Mouse (Mus musculus) erythroblast, embryonic 14.5 days (primary cell): ENCODE data around the gene Plscr3. TPM values are rescaled to one million over a fixed set of nuclear protein-coding genes. Genes with fewer than 3 reads are reported as not detected.

Source experiments
- H3K27me3 ChIP-seq: 2 replicates; pipeline ENCODE4 v1.6.1; 2012; ENCODE audit warnings: inconsistent platforms; ENCODE audit not compliant: control insufficient read depth
- H3K36me3 ChIP-seq: 2 replicates; pipeline ENCODE4 v1.6.1; 2012; ENCODE audit warnings: mild to moderate bottlenecking, inconsistent platforms; ENCODE audit not compliant: control insufficient read depth
- H3K4me1 ChIP-seq: 2 replicates; pipeline ENCODE4 v1.6.1; 2012; ENCODE audit warnings: inconsistent platforms; ENCODE audit not compliant: control insufficient read depth
- H3K4me3 ChIP-seq: replicated peaks from 2 replicates; pipeline ENCODE3; 2012; ENCODE audit warnings: moderate library complexity, mild to moderate bottlenecking, inconsistent platforms
- H3K9me3 ChIP-seq: 2 replicates; pipeline ENCODE4 v1.6.1; 2012; ENCODE audit warnings: low read length, inconsistent platforms, mixed read lengths; ENCODE audit not compliant: control insufficient read depth
- GATA1 ChIP-seq: IDR thresholded peaks from 2 replicates; pipeline ENCODE4 v1.6.1; 2012; ENCODE audit warnings: low read length, inconsistent platforms, mixed read lengths
- TAL1 ChIP-seq: IDR thresholded peaks from 3 replicates; pipeline ENCODE4 v1.6.1; 2012; ENCODE audit warnings: low read length, inconsistent platforms, mixed read lengths
- polyA plus RNA-seq: library from polyadenylated mRNA; stranded (reverse); fragments of >175 nt; gene quantifications from 2 replicates; pipeline ENCODE4 v1.2.3, GENCODE M21; 2012

Gene Plscr3
- polyA plus RNA-seq, 1 experiment = 4.4 TPM

- Histone ChIP-seq H3K27me3 (peaks cover 13% of the 10 kb centered on the region), H3K4me3 (peak overlapping the region; percentile 13), H3K9me3 (no peaks in the 10 kb centered on the region), H3K4me1 (peaks cover 63% of the 10 kb centered on the region), H3K36me3 (peaks cover 21% of the 10 kb centered on the region)
- no peak for TF ChIP-seq TAL1
- no peak for TF ChIP-seq GATA1
These were observed 53.7 kb downstream of the Plscr3 start for GRCm38 (mm10) chr11:69899870-69900269.

- H3K4me1 ChIP-seq = peaks cover 54% of the 10 kb centered on the region
- no peaks in the 10 kb centered on the region for H3K9me3 ChIP-seq
- no peak for TF ChIP-seq GATA1
- no peak for TF ChIP-seq TAL1
These were observed 54.6 kb downstream of the Plscr3 start, which contains the start of the genes 2810408A11Rik and Neurl4 for GRCm38 (mm10) chr11:69900471-69901405. TSS of gene 2810408A11Rik (minus strand) at chr11:69900987. TSS of gene Neurl4 (plus strand) at chr11:69901072.

GRCm38 (mm10) chr11:69901406-69901846 lies 55.2 kb downstream of the Plscr3 start:
- TF ChIP-seq TAL1 = no peak
- no peak for TF ChIP-seq GATA1
- peaks cover 49% of the 10 kb centered on the region for H3K4me1 ChIP-seq
- H3K27me3 ChIP-seq = peaks cover 13% of the 10 kb centered on the region
- peak overlapping the region; percentile 88 for H3K4me3 ChIP-seq
- H3K9me3 ChIP-seq = no peaks in the 10 kb centered on the region
- H3K36me3 ChIP-seq = peaks cover 36% of the 10 kb centered on the region

More at GRCm38 (mm10) chr11:69900471-69901405, 54.6 kb downstream of the Plscr3 start, which contains the start of the genes 2810408A11Rik and Neurl4:
- Histone ChIP-seq H3K27me3 (peaks cover 13% of the 10 kb centered on the region), H3K36me3 (peaks cover 29% of the 10 kb centered on the region), H3K4me3 (peak within 1 kb of the TSS; percentile 88)

Other genes with a start within 250 kb of the Plscr3 start
- gene Atp1b2, start 240.4 kb upstream of the Plscr3 start, polyA plus RNA-seq = 8.1 and 9.1 TPM in 2 replicates
- gene Shbg, start 228.5 kb upstream of the Plscr3 start, polyA plus RNA-seq = 0.02 TPM in 1 of 2 replicates, not detected in the other
- gene Sat2, start 224.4 kb upstream of the Plscr3 start, polyA plus RNA-seq = not detected in 2 replicates
- 9.7 and 10.3 TPM in 2 replicates for gene Fxr2, start 213.4 kb upstream of the Plscr3 start, polyA plus RNA-seq
- not detected in 2 replicates for gene Sox15, start 191.1 kb upstream of the Plscr3 start, polyA plus RNA-seq
- 3.9 and 4.3 TPM in 2 replicates for gene Mpdu1, start 183.7 kb upstream of the Plscr3 start, polyA plus RNA-seq
- 0.60 and 0.78 TPM in 2 replicates for gene Cd68, start 180.2 kb upstream of the Plscr3 start, polyA plus RNA-seq
- gene Eif4a1, start 174.0 kb upstream of the Plscr3 start, polyA plus RNA-seq = 27.9 and 30.9 TPM in 2 replicates
- 5.4 and 5.6 TPM in 2 replicates for gene Senp3, start 164.3 kb upstream of the Plscr3 start, polyA plus RNA-seq
- not detected in 2 replicates for gene Tnfsf13, start 160.6 kb upstream of the Plscr3 start, polyA plus RNA-seq
- gene Tnfsf12, start 150.5 kb upstream of the Plscr3 start, polyA plus RNA-seq = 0.02 TPM in 1 of 2 replicates, not detected in the other
- gene Tnfsfm13, start 150.3 kb upstream of the Plscr3 start, polyA plus RNA-seq = not detected in 2 replicates
- 14.2 and 14.3 TPM in 2 replicates for gene Polr2a, start 87.7 kb upstream of the Plscr3 start, polyA plus RNA-seq
- not detected in 2 replicates for gene Slc35g3, start 84.4 kb upstream of the Plscr3 start, polyA plus RNA-seq
- gene Zbtb4, start 80.5 kb upstream of the Plscr3 start, polyA plus RNA-seq = 0.07 and 0.33 TPM in 2 replicates
- not detected in 2 replicates for gene Chrnb1, start 50.4 kb upstream of the Plscr3 start, polyA plus RNA-seq
- 0.01 TPM in 1 of 2 replicates, not detected in the other for gene Fgf11, start 44.5 kb upstream of the Plscr3 start, polyA plus RNA-seq
- gene Tmem102, start 40.8 kb upstream of the Plscr3 start, polyA plus RNA-seq = 0.05 TPM in 1 of 2 replicates, not detected in the other
- not detected in 2 replicates for gene Gm39566, start 31.1 kb upstream of the Plscr3 start, polyA plus RNA-seq
- gene Spem2, start 27.9 kb upstream of the Plscr3 start, polyA plus RNA-seq = not detected in 2 replicates
- not detected in 2 replicates for gene Spem1, start 24.2 kb upstream of the Plscr3 start, polyA plus RNA-seq
- gene Nlgn2, start 8.6 kb upstream of the Plscr3 start, polyA plus RNA-seq = 0.13 and 0.16 TPM in 2 replicates
- 204 and 212 TPM in 2 replicates for gene Tmem256, start 7.9 kb upstream of the Plscr3 start, polyA plus RNA-seq
- gene Tnk1, start 12.4 kb downstream of the Plscr3 start, polyA plus RNA-seq = 0.94 and 1.1 TPM in 2 replicates
- gene Tmem95, start 31.6 kb downstream of the Plscr3 start, polyA plus RNA-seq = not detected in 2 replicates
- gene Kctd11, start 35.0 kb downstream of the Plscr3 start, polyA plus RNA-seq = 0.02 and 0.08 TPM in 2 replicates
- 0.23 and 0.37 TPM in 2 replicates for gene Acap1, start 49.2 kb downstream of the Plscr3 start, polyA plus RNA-seq
- 0.14 and 0.18 TPM in 2 replicates for gene 2810408A11Rik, start 54.6 kb downstream of the Plscr3 start, polyA plus RNA-seq
- gene Neurl4, start 54.7 kb downstream of the Plscr3 start, polyA plus RNA-seq = 5.0 and 5.1 TPM in 2 replicates
- gene Gps2, start 67.5 kb downstream of the Plscr3 start, polyA plus RNA-seq = 90.4 and 109 TPM in 2 replicates
- gene Eif5a, start 75.6 kb downstream of the Plscr3 start, polyA plus RNA-seq = 295 and 310 TPM in 2 replicates
- gene Ybx2, start 89.4 kb downstream of the Plscr3 start, polyA plus RNA-seq = 0.29 and 0.38 TPM in 2 replicates
- 6.0 and 7.7 TPM in 2 replicates for gene Slc2a4, start 101.8 kb downstream of the Plscr3 start, polyA plus RNA-seq
- gene Cldn7, start 118.4 kb downstream of the Plscr3 start, polyA plus RNA-seq = not detected in 2 replicates
- gene Ctdnep1, start 134.8 kb downstream of the Plscr3 start, polyA plus RNA-seq = 23.2 and 28.5 TPM in 2 replicates
- 1.5 and 1.9 TPM in 2 replicates for gene Elp5, start 136.1 kb downstream of the Plscr3 start, polyA plus RNA-seq
- gene Gabarap, start 144.8 kb downstream of the Plscr3 start, polyA plus RNA-seq = 50.2 and 55.8 TPM in 2 replicates
- 4.5 and 5.5 TPM in 2 replicates for gene Phf23, start 149.4 kb downstream of the Plscr3 start, polyA plus RNA-seq
- 0.48 and 0.76 TPM in 2 replicates for gene Dvl2, start 154.2 kb downstream of the Plscr3 start, polyA plus RNA-seq
- gene Acadvl, start 169.0 kb downstream of the Plscr3 start, polyA plus RNA-seq = 2.9 and 3.2 TPM in 2 replicates
- 0.10 and 0.19 TPM in 2 replicates for gene Dlg4, start 170.6 kb downstream of the Plscr3 start, polyA plus RNA-seq
- not detected in 2 replicates for gene Asgr1, start 207.7 kb downstream of the Plscr3 start, polyA plus RNA-seq
- gene Asgr2, start 246.3 kb downstream of the Plscr3 start, polyA plus RNA-seq = 0.05 TPM in 1 of 2 replicates, not detected in the other